Mouse (Mus musculus) heart, postnatal 4 days (tissue): ENCODE measurements at regions not wholly inside any gene's neighbourhood (a gene's known extent, or its start where the extent isn't known, plus 50 kb on each side); places are given as distances from the start of the nearest gene placed in this dataset.

ENCODE experiments used
- DNase-seq: peaks from one replicate; pipeline ENCODE4 v3.0.0; 2021

GRCm38 (mm10) chr17:44420098-44421070 is 232.0 kb downstream of the Clic5 start:
- no peak for DNase-seq

- no peak for DNase-seq
Measured at GRCm38 (mm10) chr17:44422161-44422560, 233.8 kb downstream of the Clic5 start.

GRCm38 (mm10) chr17:44422865-44423264 is 234.5 kb downstream of the Clic5 start:
- no peak for DNase-seq

- DNase-seq = peak; percentile 25
Measured at GRCm38 (mm10) chr17:44423471-44423985, 235.1 kb downstream of the Clic5 start.

- DNase-seq = no peak
Measured at GRCm38 (mm10) chr17:44432524-44433295, 244.3 kb downstream of the Clic5 start.

GRCm38 (mm10) chr17:44433296-44433653 is 244.9 kb downstream of the Clic5 start:
- no peak for DNase-seq

- no peak for DNase-seq
Measured at GRCm38 (mm10) chr17:44436536-44437043, 248.2 kb downstream of the Clic5 start.

GRCm38 (mm10) chr17:44438526-44438925 is 250.1 kb downstream of the Clic5 start:
- no peak for DNase-seq

GRCm38 (mm10) chr17:44443460-44443859 is 255.1 kb downstream of the Clic5 start:
- peak; percentile 42 for DNase-seq

- no peak for DNase-seq
Measured at GRCm38 (mm10) chr17:44445361-44445760, 257.0 kb downstream of the Clic5 start.
